In the genomic region with DNA sequence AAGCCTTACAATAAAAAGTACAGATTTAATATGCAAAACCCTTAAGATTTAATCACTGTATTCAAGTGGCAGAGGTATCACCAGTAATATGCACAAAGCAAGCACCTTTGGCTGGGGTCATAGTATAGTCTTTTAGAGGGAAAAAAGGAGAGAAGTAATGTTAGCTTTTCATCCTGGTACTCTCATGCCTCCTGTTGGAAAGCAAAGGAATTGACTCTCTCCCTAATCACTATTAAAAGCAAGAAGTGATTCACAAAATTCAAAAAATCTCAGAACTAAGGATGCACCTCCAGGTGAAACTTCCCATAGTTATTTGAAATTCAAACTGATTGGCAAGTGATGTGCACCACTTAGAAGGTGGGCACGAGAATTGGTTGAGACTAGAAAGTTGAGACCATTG, we compare ENCODE assay signal across 15 mouse cellular contexts. TPM values are rescaled to one million over a fixed set of nuclear protein-coding genes. Genes with fewer than 3 reads are reported as not detected.
"Had no signal": no experiment of that assay in that cellular context is flagged by ENCODE, and none has a peak within 500 bp of the region (broad histone marks: within the 10 kb centered on the region; RNA-seq: fewer than 3 reads in every experiment).

No protein-coding gene starts in this region.

- H3K4me2 ChIP-seq: liver, embryonic 13.5 days; midbrain, embryonic 15.5 days had no signal

- H3K4me1 ChIP-seq: limb, embryonic 10.5 days; liver, embryonic 13.5 days; midbrain, embryonic 15.5 days had no signal

- H3K9me3 ChIP-seq: limb, embryonic 10.5 days; liver, embryonic 13.5 days; midbrain, embryonic 15.5 days had no signal

- H3K4me3 ChIP-seq: limb, embryonic 10.5 days; liver, embryonic 13.5 days; midbrain, embryonic 15.5 days had no signal

- H3K36me3 ChIP-seq: limb, embryonic 10.5 days; liver, embryonic 13.5 days; midbrain, embryonic 15.5 days had no signal

- H3K27ac ChIP-seq: limb, embryonic 10.5 days; liver, embryonic 13.5 days; midbrain, embryonic 15.5 days had no signal

- H3K9ac ChIP-seq: liver, embryonic 13.5 days; liver, postnatal 0 days; midbrain, embryonic 15.5 days had no signal

- ATAC-seq: liver, postnatal 0 days; midbrain, embryonic 15.5 days had no signal

- H3K27me3 ChIP-seq: liver, embryonic 13.5 days; midbrain, embryonic 15.5 days had no signal

- DNase-seq: kidney, adult 8-10 months; kidney, postnatal 25 days; liver, embryonic 13.5 days; liver, postnatal 0 days; right cerebral cortex, postnatal 25 days; thymus, postnatal 4 days had no signal

RNA-seq across cellular contexts. Expression of a gene that starts 19.3 kb away (rescaled TPM):
- total RNA-seq: layer of hippocampus, postnatal 10 days; left cerebral cortex, postnatal 10 days; megakaryocyte progenitor cell, adult 5-6 weeks had no signal
- polyA plus RNA-seq: kidney, embryonic 16.5 days; limb, embryonic 10.5 days; limb, embryonic 14.5 days; liver, embryonic 13.5 days; liver, postnatal 0 days; lung, embryonic 16.5 days; stomach, embryonic 16.5 days had no signal
